Mouse (Mus musculus): Measurements from ENCODE around the gene Rab10.
A peak's percentile ranks its signal among the peaks of the same experiment; 100 is the strongest.
"Not testable (repeated sequence)": the region's sequence is repeated elsewhere in the genome, so short reads cannot be mapped to it uniquely, and the experiment has no call there.

The Rab10 gene

GRCm38 (mm10) chr12:3309391-3310320 is at the start of gene Rab10:
Gene Rab10, minus strand, starts transcription at chr12:3309969.
- DNase-seq (ENCODE audit: extremely low spot score), result peak; percentile 97

- DNase-seq (ENCODE audit: extremely low spot score), result peak; percentile 48
Measured at GRCm38 (mm10) chr12:3359302-3359701, 49.5 kb upstream of the Rab10 start.

GRCm38 (mm10) chr12:3356824-3357223 is 47.1 kb upstream of the Rab10 start:
- no peak for DNase-seq (ENCODE audit: extremely low spot score)

GRCm38 (mm10) chr12:3355068-3355467 is 45.3 kb upstream of the Rab10 start:
- no peak for DNase-seq (ENCODE audit: extremely low spot score)

- no peak for DNase-seq (ENCODE audit: extremely low spot score)
Measured at GRCm38 (mm10) chr12:3352216-3352615, 42.4 kb upstream of the Rab10 start.

- DNase-seq (ENCODE audit: extremely low spot score), result no peak
Measured at GRCm38 (mm10) chr12:3350136-3350535, 40.4 kb upstream of the Rab10 start.

GRCm38 (mm10) chr12:3349387-3349786 is 39.6 kb upstream of the Rab10 start:
- DNase-seq (ENCODE audit: extremely low spot score), result no peak

- DNase-seq (ENCODE audit: extremely low spot score), result no peak
Measured at GRCm38 (mm10) chr12:3347682-3348081, 37.9 kb upstream of the Rab10 start.

GRCm38 (mm10) chr12:3345038-3345437 is 35.3 kb upstream of the Rab10 start:
- DNase-seq (ENCODE audit: extremely low spot score), result no peak

- DNase-seq (ENCODE audit: extremely low spot score), result no peak
Measured at GRCm38 (mm10) chr12:3344155-3344554, 34.4 kb upstream of the Rab10 start.

GRCm38 (mm10) chr12:3338931-3339330 is 29.2 kb upstream of the Rab10 start:
- no peak for DNase-seq (ENCODE audit: extremely low spot score)

GRCm38 (mm10) chr12:3329677-3330076 is 19.9 kb upstream of the Rab10 start:
- DNase-seq (ENCODE audit: extremely low spot score), result no peak

- DNase-seq (ENCODE audit: extremely low spot score), result no peak
Measured at GRCm38 (mm10) chr12:3325232-3325631, 15.5 kb upstream of the Rab10 start.

- no peak for DNase-seq (ENCODE audit: extremely low spot score)
Measured at GRCm38 (mm10) chr12:3323241-3323640, 13.5 kb upstream of the Rab10 start.

- no peak for DNase-seq (ENCODE audit: extremely low spot score)
Measured at GRCm38 (mm10) chr12:3319377-3319776, 9.6 kb upstream of the Rab10 start.

GRCm38 (mm10) chr12:3316937-3317336 is 7.2 kb upstream of the Rab10 start:
- no peak for DNase-seq (ENCODE audit: extremely low spot score)

- no peak for DNase-seq (ENCODE audit: extremely low spot score)
Measured at GRCm38 (mm10) chr12:3316083-3316482, 6.3 kb upstream of the Rab10 start.

- DNase-seq (ENCODE audit: extremely low spot score), result no peak
Measured at GRCm38 (mm10) chr12:3312886-3313285, 3.1 kb upstream of the Rab10 start.

- DNase-seq (ENCODE audit: extremely low spot score), result no peak
Measured at GRCm38 (mm10) chr12:3310321-3310692, 538 bp upstream of the Rab10 start.

- DNase-seq (ENCODE audit: extremely low spot score), result no peak
Measured at GRCm38 (mm10) chr12:3308541-3309241, 1.1 kb downstream of the Rab10 start.

- no peak for DNase-seq (ENCODE audit: extremely low spot score)
Measured at GRCm38 (mm10) chr12:3307587-3307986, 2.2 kb downstream of the Rab10 start.

- DNase-seq (ENCODE audit: extremely low spot score), result no peak
Measured at GRCm38 (mm10) chr12:3305238-3305637, 4.5 kb downstream of the Rab10 start.

- DNase-seq (ENCODE audit: extremely low spot score), result not testable (repeated sequence)
Measured at GRCm38 (mm10) chr12:3297622-3298021, 12.1 kb downstream of the Rab10 start.

Data from embryo, embryonic 9.5 days (tissue).